Mouse (Mus musculus) thymus, postnatal 36 days (tissue): Measurements from ENCODE around the gene Ube2g1.

ENCODE experiments used
- DNase-seq, 2 experiments: peaks; one replicate each; pipeline ENCODE4 v3.0.0; 2022; ENCODE audit warnings: mixed read lengths in 2 of 2

The Ube2g1 gene

GRCm38 (mm10) chr11:72606694-72607407 lies at the start of gene Ube2g1:
Gene Ube2g1 (plus strand): TSS chr11:72607283.
- DNase-seq: peak; percentile 99 to 100

DNA sequence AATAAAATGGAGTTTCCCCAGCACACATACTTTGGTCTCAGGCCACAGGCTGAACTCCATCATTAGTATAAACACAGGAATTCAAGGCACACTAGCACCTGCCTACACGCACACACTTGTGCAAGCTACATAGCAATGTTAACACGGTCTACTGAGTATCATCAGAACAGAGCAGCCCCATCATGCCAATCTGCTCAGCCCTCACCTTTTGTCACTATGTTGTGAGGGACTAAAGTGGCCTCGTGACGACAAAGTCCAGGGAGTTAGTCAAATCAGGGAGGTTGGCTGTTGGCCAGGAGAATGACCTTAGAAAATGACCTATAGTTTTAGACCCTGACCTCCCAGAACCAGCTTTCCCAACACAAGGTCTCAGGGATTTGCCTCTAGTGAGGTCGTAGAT lies 48.9 kb upstream of the Ube2g1 start:
- no peak for DNase-seq

DNA sequence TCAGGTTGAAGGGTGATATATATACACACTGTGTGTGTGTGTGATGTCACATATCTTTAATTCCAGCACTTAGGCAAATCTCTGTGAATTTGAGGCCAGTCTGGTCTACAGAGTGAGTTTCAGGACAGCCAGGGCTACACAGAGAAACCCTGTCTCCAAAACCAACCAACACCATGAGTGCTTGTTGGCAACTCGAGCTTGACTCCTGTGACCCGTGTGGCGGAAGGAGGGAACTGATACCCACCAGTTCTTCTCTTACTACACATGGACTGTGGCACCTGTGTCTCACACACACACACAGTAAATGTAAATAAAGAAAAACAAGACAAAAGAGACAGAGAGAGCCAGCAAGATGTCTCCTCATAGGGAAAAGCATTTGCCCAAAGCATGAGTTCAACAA lies 46.4 kb upstream of the Ube2g1 start:
- no peak for DNase-seq

- DNase-seq: no peak
Observed at GRCm38 (mm10) chr11:72564232-72564807, 42.8 kb upstream of the Ube2g1 start.

DNA sequence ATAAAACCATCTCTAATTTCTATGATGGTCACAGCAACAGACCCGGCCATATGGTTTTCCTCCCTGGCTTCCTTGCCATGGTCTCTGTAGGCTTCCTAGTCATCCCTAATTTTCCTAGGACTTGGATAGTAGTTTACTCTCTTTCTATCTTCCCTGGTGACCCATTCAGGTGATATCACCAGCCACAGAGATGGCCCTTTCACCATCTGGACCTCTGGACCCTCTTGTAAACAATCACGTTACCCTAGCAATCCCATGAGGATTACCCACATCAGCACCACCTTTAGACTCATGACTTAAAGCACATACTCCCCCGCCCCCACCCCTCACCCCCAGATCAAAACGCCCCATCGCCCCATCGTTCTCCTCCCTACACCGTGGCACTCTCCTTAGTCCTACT lies 40.8 kb upstream of the Ube2g1 start:
- no peak for DNase-seq

DNA sequence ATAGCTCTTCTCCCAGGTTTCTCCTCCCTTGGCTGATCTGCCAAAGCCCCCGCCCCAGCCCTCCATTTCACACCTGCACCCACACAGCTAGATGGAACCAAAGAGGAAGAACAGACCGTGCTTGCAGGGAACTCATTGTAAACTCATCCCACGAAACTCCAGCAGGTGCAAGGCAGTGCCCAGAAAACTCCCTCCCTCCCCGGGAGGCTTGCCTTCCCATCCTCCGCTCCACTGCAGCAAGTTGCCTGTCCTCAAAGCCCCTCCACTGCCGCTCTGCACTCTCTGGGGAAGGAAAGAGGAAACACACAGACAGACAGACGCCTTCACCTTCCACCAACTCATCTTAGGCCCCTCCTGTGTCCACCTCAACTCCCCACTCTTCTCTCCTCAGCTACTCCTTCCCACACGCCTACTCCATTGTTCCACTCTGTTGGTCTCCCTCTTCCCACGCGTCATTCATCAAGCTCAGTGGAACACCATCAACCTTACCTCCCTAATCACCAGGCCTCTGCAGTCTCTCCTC lies 40.2 kb upstream of the Ube2g1 start:
- no peak for DNase-seq

- peak; percentile 36 to 48 for DNase-seq
Observed at GRCm38 (mm10) chr11:72569051-72569450, 38.0 kb upstream of the Ube2g1 start.

- no peak for DNase-seq
Observed at GRCm38 (mm10) chr11:72569671-72570318, 37.3 kb upstream of the Ube2g1 start.

DNA sequence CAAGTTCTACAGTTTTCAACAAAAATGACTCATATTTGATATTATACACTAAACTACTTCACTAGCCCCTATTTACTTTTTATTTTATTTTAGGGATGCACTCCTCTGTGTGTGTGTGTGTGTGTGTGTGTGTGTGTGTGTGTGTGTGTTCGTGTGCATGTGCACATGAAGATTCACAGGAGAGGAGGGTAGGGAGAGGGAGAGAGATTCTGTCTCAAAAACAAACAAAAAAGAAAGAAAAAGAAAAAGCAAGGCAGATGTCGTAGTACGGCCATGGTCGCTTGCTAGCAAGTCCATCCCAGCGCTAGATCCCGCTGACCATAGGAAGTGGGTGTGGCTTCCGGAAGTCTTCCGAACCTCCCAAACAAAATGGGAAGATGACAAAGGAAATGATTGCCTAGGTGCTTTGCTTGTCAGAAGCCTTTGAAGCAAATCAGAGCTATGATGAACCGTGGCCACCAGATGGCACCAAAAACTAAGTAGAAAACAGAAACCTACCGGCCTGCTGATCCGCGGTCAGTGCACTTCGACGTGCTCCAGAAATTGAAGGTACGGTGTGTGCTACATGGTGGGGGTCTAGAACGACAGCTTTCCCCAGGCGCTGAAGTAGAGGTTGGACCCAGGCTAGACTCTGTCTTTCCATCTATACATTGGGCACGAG lies 36.6 kb upstream of the Ube2g1 start:
- DNase-seq: peak; percentile 76 to 79

DNA sequence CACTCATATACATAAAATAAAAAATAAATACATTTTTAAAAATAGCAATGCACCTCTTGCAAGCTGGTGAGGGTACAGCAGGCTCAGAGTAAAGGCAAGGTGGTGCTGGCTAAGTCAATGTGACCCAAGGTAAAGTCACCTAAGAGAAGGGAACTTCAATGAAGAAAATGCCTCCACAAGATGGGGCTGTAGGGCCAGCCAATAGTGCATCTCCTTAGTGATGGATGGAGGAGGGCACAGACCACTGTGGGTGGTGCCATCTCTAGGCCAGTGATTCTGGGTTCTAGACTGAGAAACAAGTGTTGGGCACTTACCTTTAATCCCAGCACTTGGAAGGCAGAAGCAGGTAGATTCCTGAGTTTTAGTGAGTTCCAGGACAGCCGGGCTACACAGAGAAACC lies 33.3 kb upstream of the Ube2g1 start:
- DNase-seq: peak; percentile 23 to 31

DNA sequence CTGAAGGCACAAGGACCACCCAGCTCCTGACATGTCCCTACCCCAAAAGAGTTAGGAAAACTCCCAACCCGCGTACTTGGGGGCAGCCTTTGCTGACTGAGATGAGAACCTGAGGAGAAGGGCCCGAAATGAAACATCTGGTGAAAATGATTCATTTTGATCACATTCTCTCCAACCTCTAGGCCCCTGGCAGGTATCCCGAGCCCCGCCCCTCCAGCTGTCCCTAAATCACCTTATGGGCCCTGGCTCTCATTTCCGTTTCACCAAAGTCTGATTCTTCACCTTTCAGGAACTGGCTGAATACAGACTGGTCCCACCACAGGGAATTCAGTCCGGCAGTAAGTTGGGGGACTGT lies 31.0 kb upstream of the Ube2g1 start:
- DNase-seq: no peak

GRCm38 (mm10) chr11:72576466-72577351 lies 30.4 kb upstream of the Ube2g1 start:
- DNase-seq: no peak

- no peak for DNase-seq
Observed at GRCm38 (mm10) chr11:72578471-72578870, 28.6 kb upstream of the Ube2g1 start.

- no peak for DNase-seq
Observed at GRCm38 (mm10) chr11:72581609-72582447, 25.3 kb upstream of the Ube2g1 start.

DNA sequence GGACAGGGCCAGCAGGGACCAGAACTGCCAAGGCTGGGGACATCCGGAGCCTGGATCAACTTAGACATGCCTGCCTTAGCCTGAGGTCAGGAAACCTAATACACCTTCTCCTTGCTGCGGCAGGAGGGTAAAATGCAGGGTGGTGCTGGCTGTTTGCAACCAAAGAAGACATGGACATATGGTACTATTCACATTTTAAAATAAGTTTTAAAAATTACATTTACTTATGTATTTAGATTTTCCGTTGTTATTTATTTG lies 24.7 kb upstream of the Ube2g1 start:
- no peak for DNase-seq

DNA sequence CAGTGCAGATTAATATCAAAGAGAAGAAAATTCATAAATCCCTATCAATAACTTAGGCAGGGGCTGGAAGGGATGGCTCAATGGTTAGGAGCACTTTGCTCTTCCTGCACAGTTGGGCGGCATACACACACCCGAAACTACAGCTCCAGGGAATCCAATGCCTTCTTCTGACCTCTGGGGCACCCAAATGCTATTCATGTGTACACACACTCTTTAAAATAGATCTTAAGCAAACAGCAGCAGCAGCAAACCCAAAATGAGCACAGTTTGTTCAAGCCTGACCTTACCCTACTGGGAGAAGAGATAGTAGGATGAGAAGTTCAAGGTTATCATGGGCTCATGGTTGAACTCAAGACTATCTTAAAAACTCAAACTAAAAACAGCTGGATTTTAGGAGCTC lies 24.0 kb upstream of the Ube2g1 start:
- no peak for DNase-seq

DNA sequence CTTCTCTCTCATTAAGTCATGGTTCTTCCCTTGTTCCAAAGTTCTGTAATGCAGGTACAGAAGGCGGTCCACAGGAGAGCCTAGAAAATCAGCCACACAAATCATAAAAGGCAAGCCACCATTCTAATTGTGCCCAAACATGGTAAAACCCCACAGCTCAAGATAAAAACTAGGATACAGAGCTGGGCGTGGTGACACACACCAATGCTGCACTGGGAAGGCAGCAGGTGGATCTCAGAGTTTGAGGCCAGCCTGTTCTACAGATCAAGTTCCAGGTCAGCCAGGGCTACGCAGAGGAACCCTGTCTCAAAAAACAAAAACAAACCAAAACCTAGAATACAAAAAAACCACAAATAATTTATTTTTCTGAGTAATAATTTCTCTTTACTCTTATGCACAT lies 20.5 kb upstream of the Ube2g1 start:
- no peak for DNase-seq

DNA sequence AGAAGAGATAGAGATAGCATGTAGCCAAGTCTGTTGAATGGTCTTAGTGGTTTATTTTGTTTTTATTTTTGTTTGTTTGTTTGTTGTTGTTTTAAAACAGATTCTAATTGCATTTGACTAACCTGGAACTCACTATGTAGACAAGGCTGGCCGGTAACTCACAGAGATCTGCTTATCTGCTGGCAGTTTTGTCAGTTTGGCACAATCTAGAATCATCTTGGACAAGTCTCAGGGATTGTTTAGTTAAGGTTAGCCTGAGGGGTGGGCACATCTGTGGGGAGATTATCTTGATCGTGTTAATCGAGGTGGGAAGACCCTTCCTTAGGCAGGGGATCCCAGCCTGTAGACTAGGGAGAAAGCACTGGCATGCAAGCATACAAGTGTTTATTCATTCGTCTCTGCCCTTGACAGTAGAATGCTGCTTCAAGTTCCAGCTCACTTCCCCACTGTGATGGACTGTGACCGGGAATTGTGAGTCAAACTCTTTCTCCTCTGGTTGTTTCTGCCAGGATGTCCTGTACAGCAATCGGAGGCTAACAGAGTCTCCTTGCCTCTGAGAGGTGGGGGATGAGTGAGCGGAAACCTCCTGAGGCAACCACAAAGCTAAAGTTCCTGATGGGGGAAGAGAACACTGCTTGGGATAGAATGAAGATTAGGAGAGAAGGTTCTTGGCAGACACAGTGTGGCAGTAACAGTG lies 19.4 kb upstream of the Ube2g1 start:
- DNase-seq: no peak

GRCm38 (mm10) chr11:72595010-72595737 lies 11.9 kb upstream of the Ube2g1 start:
- no peak for DNase-seq

GRCm38 (mm10) chr11:72597780-72598179 lies 9.3 kb upstream of the Ube2g1 start:
- DNase-seq: no peak
